Mouse (Mus musculus) naive thymus-derived CD4-positive, alpha-beta T cell, adult 2 months (primary cell): ENCODE measurements around the gene Tvp23b.

ENCODE experiments used
- DNase-seq: peaks from one replicate; pipeline ENCODE4 v3.0.0-alpha.2; 2011; ENCODE audit warnings: low read depth

Tvp23b gene

DNA sequence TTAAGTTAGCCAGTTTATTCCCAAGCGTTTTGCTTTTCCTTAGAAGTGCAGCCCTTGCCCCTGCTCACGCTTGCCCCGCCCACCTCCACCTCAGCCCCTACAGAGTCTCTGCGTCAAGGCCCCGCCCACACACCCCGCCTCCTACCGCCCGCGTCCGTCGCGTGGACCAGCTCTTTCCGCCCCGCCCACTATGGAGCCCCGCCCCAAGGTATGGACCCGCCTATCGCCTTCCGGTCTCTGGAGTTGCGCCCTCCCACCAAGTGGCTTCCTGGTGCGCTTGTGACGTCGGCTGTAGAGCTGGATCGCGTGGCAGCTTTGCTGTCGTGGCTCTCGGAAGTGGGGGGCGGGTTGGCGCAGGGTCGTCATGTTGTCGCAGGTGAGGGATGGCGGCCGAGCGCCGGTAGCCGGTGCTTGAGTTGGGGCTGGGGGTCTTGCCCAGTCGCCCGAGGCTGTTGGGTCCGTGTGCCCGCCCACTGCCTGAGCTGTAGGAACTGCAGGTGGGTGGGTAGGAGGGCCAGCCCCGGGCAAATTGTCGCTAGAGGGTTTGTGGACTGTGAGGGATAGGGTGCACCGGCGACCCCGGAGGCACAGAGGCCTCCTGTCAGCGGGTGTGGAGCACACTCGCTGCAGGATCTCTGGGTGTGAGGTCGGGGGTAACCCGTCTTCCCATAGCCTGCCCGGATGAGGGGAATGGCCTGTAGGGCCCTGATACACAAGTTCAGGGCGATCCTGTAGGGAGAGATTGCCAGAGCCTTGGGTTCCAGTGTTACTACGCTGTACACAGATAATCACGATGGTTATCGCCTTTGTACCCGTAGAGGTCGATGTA, at the start of gene Tvp23b:
Gene Tvp23b, plus strand, starts transcription at position 236 of the 829 bp plus-strand sequence.
- DNase-seq: peak; percentile 99

DNA sequence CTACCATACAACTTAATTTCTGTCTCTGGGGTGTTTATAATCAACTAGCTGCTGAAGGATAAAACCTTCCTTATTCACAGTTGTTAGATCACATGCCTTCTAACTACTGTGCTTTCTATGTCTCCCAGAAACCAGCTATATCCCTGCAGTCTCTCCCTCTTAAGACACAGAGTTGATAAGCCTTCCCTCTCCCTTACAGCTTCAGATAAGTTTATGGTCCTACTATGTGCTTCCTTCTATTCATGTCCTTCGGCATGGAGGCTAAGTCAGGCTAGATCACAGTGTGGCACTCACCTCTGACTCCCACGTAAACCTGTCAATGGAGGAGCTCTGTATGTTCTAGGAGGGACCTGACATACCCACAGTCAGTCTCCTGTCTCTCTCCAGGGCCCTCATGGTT, 48.9 kb upstream of the Tvp23b start:
- no peak for DNase-seq

DNA sequence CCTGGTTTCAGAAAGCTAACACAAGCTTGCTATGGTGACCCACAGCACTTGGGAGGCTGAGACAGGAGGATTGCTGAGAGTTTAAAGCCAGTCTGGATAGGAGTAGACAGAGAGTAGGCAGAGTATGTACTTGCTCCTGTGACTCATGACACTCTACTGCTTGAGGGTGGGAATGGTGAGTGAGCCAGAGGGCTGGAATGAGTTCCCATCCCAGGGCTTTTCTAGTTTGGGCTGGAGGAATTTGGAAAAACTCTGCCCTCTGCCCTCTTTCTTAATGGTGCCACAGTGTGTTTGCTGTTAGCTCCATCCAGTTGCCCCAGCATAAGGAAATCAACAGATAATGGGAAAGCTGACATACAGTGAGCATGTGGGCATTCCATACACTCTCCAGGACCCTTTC, 47.3 kb upstream of the Tvp23b start:
- DNase-seq: no peak

DNA sequence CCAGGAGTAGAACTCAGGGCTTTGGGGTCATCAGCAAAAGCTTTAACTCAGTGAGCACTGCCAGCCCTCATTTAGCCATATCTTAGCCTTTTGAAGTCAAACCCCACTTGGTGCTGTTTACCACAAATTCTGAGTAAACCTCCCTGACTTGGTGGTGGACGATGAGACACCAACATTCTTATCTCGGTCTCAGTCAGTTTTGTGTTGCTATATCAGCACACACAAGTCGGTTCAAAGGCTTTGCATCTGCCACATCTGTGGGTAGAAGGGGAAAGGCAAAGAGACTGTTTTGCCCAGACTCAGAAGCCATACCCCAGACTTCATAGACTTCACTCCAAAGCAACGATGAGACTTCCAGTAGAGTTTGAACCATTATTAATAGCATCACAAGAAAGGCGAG, 34.7 kb upstream of the Tvp23b start:
- no peak for DNase-seq

DNA sequence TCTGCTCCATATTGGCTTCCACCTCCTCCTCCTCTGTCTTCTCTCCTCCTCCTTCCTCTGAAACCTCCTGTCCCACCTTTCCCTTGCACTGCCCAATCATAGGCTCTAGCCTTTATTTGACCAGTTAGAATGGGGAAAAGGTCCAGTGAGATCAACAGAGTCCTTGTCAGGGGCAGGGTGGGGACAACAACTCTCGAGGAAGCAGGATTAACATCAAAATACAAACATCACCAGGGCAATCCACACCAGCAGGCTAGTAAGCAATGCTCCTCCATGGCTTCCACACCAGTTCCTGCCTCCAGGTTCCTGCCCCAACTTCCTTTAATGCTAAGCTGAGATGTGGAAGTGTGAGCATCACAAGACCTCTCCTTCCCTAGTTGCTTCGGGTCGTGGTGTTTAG, 33.5 kb upstream of the Tvp23b start:
- no peak for DNase-seq

DNA sequence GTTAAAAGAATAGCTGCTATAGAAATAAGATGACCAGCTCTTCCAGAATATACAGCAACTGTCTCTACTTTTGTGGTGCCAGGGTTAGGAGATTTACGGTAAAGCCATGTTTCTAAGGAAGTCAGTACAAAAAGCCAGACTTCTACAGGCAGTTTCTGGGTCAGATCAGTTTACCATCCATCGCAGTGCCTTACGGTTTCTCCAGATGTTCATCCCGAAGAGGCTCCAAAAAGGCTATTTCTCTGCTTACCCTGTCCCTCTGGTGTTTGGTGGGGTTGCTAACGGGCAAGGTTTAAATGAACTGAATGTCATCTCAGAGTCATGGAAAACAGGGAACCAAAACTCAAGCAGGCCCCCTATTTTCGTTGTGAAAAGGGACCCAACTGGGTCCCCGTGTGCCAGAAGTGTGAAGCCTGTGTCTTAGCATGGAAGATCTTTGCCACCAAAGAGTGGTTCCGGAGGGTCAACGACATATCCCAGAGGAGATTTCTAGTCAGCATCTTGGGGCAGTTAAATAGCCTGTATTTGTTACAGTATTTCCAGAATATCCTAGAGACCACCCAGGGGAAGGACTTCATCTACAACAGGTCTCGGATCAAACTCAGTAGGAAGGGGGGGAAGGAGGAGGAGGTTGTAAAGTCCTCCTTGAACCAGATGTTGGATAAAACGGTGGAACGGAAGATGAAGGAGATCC, 32.1 kb upstream of the Tvp23b start, which contains the start of gene Fbxw10:
Gene Fbxw10, plus strand, starts transcription at position 109 of the 694 bp plus-strand sequence.
- peak; percentile 62 for DNase-seq

DNA sequence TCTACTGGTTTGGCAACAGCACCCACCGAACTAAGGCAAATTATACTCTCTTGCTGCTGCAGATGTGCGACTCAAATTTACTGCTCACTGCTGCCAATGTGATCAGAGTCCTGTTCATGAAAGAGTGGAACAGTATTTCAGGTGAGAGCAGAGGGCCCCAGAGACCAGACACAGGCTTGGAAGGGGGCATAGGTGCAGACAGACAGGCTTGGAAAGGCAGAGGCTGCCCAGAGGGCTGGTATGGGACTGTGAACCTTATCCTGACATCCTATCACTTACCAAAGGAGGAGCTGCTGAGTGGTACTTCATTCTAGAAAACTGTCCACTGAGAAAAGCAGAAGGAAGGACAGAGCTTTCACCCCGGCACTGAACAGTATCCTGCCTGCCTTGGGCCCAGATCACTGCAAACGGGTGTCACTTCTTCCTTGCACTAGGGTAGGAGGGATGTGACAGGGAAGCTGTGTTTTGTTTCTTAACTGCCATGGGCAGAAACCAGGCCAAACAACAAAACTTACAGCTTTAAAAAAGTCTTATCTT, 31.5 kb upstream of the Tvp23b start:
- peak; percentile 10 for DNase-seq

DNA sequence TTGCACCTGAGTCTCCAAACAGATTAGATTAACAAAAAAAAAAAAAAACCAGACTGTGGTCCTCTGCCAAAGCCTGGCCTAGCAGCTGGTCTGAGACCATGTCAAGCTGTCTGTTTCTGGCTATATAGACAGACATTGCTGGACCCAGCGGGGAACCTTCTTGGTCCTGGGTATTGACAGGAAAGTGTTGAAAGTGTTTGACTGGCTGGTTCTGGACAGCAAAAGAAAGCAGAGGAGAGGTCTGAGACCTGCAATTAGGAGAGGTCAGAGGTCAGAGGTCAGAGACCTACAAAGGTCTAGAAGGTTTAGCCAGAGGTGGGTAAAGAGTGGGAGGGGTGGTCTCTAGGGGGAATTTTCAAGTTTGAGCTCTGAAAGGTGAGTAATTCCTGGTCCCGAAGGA, 31.0 kb upstream of the Tvp23b start:
- no peak for DNase-seq

DNA sequence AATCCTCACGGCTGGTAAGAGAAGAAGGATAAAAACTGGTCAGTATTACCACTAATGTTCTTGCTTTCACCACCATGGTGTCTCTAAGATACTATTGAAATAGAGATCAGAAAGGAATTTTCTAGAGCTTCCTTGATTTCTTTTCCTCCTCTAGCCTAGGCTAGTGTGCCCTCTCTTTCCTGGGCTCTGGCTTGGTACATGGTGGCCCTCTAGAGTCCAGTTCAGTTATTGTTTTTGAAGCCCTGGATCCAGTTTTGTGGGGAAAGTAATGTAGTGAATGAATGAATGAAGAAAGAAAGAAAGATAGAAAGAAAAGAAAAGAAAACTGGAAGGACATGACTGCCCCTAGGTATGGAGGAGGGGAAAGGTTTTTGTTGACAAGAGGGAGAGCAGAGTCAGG, 28.1 kb upstream of the Tvp23b start:
- no peak for DNase-seq

DNA sequence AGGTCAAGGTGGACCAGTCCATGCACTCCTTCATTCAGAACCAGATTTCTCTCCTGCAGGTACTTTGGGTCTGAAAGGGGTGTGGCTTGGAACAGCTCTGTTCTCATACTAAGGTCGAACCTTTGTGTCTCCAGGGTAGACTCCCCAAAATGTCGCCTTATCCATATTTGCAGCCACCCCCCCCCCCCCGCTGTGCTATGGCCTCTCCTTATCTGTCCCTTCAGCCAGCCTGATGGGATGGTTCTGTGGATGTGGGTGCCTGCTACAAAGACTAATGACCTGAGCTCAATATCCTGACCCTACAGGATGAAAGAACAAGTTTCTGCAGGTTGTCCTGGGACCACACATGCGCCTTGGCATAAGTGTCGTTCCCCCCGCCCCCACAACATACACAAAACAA, 25.9 kb upstream of the Tvp23b start:
- DNase-seq: no peak

DNA sequence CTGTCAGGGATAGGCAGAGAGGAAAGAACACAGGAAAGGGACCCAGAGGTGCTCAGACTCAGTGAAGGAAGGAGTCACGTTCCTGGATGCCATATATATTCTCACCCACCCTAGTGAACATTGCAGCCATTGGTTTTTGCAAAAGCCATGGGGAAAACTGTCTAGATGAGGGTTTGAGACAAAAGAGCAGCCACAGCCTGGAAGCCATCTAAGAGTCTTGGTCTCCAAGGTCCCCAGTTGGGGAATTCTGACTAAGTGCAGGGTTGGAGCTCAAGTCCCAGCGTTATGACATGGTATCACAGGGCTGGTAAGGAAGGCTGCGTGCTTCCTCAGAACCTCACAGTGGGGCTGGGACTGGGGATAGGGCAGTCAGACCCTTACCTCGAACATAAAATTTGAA, 13.7 kb upstream of the Tvp23b start:
- DNase-seq: no peak

DNA sequence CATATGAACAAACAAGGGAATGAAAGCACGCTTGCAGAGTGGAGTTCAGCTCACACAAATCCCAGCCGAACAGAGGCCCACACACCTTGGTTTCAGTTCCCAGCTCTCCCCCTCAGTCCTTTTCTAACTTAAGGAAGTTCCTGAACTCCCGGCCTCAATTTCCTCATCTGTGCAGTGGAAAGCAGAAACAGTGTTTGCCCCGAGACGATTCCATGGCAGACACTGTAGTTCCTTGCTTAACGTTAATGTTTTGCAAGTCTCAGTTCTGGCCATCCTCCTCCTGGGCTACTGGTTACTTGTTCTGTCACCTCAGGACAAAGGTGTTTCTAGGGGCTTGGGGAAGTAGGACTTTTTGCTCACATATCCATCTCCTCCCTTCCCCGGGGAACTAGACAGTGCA, 12.6 kb upstream of the Tvp23b start:
- DNase-seq: no peak

DNA sequence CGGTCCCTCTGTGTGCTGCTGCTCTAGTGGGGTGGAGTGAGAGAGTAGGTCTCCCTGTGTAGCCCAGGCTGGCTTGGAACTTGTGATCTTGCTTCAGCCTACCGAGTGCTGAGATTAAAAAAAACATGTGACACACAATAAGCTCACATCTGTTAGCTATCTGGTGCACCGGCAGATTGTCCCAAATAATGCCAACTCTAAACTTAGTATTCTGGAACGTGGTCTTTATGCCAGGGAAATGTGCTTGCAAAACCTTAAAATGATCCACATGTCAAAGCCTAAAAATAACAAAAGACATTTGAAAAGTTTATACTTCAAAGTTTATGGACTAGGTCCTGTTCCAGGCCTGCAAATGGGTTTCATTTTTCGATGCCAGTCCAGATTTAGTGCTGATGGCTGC, 10.1 kb upstream of the Tvp23b start:
- no peak for DNase-seq

DNA sequence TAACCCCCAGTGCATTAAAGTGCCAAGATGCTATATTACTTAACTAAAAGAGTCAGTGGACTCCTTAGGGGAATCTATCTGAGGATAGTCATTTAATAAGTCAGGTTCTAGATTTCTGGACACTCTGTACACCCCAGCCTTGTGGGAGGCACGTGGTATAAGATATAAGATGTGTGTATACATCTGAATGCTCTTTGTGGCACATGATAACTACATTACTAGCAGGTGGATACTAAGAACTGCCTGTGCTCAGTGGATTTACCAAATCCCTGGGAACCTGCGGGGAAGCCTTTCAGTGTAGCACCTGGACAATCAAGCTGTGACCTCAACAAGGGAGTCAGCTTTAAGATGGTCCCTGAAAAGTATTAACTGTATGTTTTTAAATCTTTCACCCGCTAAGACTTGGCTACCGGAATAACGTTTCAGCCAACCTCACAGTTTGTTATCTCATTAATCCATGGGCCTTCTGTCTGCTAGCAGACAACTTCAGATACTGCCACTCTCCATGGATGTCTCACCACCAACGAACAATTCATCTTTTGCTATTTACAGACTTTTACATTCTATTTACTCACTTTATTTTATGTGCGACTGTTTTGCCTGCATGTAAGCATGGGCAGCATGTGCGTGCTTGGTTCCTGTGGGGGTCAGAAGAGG, 9.4 kb upstream of the Tvp23b start:
- DNase-seq: no peak

DNA sequence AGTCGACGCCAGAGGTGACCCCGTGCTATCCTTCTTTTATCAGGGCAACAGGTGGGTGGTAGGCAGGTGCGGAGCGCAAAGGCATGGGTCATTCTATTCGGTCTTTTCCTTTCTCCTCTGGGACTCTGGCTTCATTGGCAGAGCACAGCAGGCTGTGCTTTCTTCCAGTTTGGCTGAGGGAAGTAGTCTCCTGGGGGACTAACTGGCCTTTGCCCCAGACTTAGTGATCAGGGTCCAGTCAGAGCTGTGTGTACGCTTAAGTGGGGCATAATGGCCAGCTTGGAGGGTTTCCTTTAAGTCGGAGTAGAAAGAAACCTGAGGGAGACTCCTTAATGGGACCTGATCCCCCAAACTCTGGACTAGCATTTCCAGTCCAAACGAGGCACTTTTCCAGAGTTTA, 5.8 kb upstream of the Tvp23b start:
- DNase-seq: no peak

DNA sequence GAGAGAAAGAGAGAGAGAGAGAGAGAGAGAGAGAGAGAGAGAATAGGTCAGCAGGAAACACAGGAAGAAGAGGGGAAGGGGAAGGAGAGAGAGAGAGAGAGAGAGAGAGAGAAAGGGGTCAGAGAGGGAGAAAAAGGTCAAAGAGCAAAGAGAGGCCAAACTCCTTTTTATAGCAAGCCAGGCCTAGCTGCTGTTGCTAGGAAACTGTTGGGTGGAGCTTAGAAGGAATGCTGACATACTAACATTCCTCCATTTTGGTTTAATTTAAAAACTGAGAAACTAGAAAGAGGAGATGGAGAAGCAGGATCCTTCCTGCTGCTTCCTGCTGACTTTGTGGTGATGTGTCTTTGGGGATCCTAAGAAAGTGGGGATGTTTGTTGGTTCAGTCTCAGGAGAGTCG, 3.6 kb upstream of the Tvp23b start:
- no peak for DNase-seq

DNA sequence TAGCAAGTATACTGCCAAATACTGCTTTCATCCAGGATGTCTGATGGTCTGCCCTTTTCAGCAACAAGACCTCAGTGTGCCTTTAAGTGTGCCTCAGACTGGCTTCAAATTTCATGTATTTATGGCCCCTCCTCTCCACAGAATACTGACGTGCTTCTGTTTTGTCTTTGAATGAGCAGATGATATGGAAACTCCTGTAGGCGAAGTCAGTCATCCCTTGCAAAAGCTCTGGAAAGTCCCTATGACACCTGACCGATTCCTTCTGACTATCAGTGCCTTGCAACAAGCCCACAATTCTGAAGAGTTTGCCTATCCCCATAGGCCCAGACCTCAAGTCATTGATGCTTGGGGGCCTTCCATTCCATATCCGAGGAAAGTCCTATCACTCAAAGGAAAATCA, 2.8 kb upstream of the Tvp23b start:
- DNase-seq: peak; percentile 7

DNA sequence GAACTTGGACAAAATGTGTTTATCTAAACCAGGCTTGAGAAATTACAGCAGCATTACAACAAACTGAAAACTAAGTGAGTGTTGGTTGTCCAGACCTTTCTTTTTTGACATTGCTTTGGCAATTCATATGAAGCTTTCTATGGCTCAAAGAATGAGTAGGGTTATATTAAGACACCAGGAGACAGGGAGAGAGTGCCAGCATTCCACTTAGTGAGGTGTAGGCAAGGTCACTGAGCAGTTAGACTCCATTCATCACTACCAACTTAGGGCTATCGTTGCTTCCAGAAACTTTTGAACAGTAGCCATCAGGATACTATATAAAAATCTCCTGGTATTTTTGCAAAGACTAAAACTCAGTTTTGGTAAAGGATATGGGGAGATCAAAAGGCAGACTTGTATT, 1.9 kb upstream of the Tvp23b start:
- no peak for DNase-seq

DNA sequence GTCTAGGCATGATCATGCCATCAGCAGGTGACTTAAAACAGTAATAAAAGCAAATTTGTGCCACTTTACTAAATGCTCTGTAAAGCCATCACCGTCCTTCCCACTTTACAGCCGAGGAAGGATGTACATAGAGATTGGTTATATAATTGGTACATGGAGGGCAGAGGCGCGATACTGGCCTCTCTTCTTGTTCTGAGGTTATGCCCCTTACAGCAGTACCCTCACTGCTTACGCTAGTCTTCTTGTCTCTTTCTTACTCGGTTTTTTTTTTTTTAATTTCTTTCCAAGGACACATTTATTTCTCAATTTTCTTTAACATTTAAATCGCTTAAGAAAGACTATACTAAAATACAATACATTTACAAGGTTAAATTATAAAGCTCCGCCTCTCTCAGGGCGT, 527 bp upstream of the Tvp23b start:
- DNase-seq: no peak

DNA sequence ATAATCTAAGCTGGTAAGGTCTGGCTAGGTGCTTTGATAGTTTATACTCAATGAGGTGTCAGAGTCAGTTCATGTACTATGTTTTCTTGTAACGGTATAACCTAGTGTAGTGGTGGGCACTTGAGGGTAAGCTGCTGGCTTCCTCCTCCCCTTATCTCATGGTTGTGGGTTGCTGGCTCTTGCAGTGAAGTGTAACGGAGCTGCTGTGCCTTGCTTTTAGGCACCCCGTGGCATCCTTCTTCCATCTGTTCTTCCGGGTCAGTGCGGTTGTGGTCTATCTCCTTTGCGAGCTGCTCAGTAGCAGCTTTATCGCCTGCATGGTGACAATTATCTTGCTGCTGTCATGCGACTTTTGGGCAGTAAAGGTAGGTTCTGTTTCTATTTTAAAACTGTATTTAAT, 4.2 kb downstream of the Tvp23b start:
- no peak for DNase-seq

DNA sequence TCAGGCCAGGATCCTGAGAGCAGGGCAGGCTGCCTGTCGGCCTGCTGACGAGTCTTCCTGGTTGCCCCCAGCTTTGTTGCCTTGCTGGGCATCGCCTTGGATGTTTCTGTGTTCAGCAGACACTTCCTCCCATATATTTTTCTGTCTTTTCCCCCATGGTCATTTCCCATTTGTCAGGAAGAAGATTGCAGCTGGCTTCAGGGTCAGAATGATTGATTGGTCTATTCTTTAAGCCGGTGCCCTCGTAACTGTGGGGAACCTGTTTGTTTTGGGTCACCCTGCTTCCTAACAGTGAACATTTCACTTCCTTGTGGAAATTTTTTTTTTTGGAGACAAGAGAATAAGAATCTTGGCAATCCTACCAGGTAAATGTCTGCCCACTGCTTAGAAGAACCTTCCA, 6.1 kb downstream of the Tvp23b start:
- no peak for DNase-seq

DNA sequence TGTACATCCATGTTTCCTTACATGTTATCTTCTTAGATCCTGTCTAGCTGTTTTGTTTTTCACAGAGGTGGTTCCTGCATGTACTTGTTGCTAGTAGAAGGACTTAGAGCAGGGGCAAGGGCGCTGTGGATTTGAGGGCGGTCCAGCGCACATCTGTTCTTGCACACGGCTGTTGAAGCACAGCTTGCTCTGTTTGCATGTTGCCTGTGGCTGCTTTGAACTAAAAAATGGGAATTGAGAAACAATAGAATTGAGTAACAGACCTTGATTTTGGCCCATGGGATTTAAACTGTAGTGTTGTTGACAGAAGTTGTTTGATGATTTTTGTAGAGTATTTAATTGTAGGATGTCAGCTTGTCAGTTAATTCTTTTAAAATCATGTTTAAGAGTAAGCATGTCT, 11.5 kb downstream of the Tvp23b start:
- DNase-seq: no peak

DNA sequence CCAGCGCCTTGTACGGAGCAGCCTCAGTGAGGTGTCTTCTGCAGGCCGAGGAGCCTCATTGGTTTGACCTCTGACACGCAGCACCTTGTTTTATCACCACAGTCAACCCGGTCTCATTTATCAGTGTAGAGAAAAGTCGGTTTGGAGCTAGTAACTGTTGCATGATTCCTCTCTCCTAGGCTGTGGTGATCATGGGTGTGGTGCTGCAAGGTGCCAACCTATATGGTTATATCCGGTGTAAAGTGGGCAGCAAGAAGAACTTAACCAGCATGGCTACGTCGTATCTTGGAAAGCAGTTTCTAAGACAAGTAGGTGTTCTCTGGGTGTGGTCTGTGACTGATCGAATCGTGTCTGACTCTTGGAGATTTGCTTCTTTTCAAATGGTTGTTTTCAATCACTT, 12.5 kb downstream of the Tvp23b start:
- DNase-seq: no peak
